Mouse (Mus musculus) hindbrain, postnatal 0 days (tissue): ENCODE measurements around the gene Thrb. TPM values are rescaled to one million over a fixed set of nuclear protein-coding genes. Genes with fewer than 3 reads are reported as not detected.
A peak's percentile ranks its signal among the peaks of the same experiment; 100 is the strongest.

Experiments used
- ATAC-seq: fragments of 200-750 bp; cut with Nextera tagmentation; 2 replicates; pipeline ENCODE4 v1.8.0; 2017; ENCODE audit warnings: mild to moderate bottlenecking, moderate TSS enrichment, moderate library complexity
- DNase-seq: peaks from one replicate; pipeline ENCODE4 v3.0.0-alpha.2; 2015; ENCODE audit warnings: low spot score
- H3K27ac ChIP-seq: fragments of 300-500 bp; sonication (generic); 2 replicates; pipeline ENCODE4 v1.5.1; 2014; ENCODE audit warnings: mild to moderate bottlenecking
- H3K27me3 ChIP-seq: fragments of 300-500 bp; sonication (generic); 2 replicates; pipeline ENCODE4 v1.6.1; 2014; ENCODE audit warnings: low read length, mixed read lengths; ENCODE audit not compliant: insufficient read depth
- H3K36me3 ChIP-seq: fragments of 300-500 bp; sonication (generic); 2 replicates; pipeline ENCODE4 v1.6.1; 2014; ENCODE audit warnings: low read length, mixed read lengths; ENCODE audit not compliant: insufficient read depth
- H3K4me1 ChIP-seq: fragments of 300-500 bp; sonication (generic); 2 replicates; pipeline ENCODE4 v1.6.1; 2014; ENCODE audit warnings: antibody characterized with exemption, low read length, mixed read lengths; ENCODE audit not compliant: insufficient read depth
- H3K4me2 ChIP-seq: fragments of 300-500 bp; sonication (generic); 2 replicates; pipeline ENCODE4 v1.6.1; 2014; ENCODE audit warnings: low read depth, mild to moderate bottlenecking, low read length, moderate library complexity, mixed read lengths
- H3K4me3 ChIP-seq: fragments of 300-500 bp; sonication (generic); 2 replicates; pipeline ENCODE4 v1.5.1; 2014; ENCODE audit warnings: low read length
- H3K9ac ChIP-seq: fragments of 300-500 bp; sonication (generic); replicated peaks from 2 replicates; pipeline ENCODE4 v1.6.1; 2014; ENCODE audit warnings: mild to moderate bottlenecking, low read length, moderate library complexity, mixed read lengths
- H3K9me3 ChIP-seq: fragments of 300-500 bp; sonication (generic); 2 replicates; pipeline ENCODE4 v1.6.1; 2016; ENCODE audit warnings: low read length, mixed read lengths
- CTCF ChIP-seq: IDR thresholded peaks from 2 replicates; pipeline ENCODE4 v1.5.1; 2016; ENCODE audit warnings: antibody characterized with exemption, control low read depth, low read depth
- WGBS: fragments of 180-500 bp; shearing (Covaris S2); extraction: QIAGEN DNeasy Blood & Tissue Kit; methylation state at CpG from one replicate; pipeline ENCODE4 v1.1.7; 2014; 5-methylcytosine and 5-hydroxymethylcytosine counted together
- polyA plus RNA-seq: library from polyadenylated mRNA; unstranded; fragments of >200 nt; fragmentation: Nextera tagmentation; extraction: Ambion mirVana; gene quantifications from 2 replicates; pipeline ENCODE4 v1.2.1, GENCODE M21; 2015
- total RNA-seq: library from RNA; depleted of rRNA; stranded (reverse); fragments of >200 nt; gene quantifications from 2 replicates; pipeline ENCODE4 v1.2.3, GENCODE M21; 2014

Gene Thrb
- total and polyA plus RNA-seq, 2 experiments from 2014 or later = 2.8 to 5.3 TPM

DNA sequence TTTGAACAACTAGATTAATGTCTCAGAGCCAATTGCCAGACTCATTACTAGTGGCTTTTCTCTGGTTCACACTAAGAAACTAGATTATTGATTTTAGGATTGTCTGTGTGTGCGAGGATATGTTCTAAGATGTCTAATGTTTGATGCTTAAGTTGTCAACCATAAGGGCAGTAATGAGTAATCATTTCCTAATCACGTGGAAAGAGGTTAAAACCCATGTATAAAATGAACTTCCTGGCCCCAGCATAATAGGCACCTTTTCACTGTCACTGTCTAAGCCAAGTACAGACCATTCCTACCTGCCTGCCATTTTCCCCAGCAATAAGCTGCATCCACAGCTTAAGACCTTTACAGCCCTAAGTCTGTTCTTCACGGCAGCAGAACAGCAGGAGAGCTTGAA is 321.2 kb downstream of the Thrb start:
- Histone ChIP-seq H3K4me1 (no peaks in the 10 kb centered on the region), H3K4me2 (no peak overlapping the region), H3K9me3 (no peaks in the 10 kb centered on the region), H3K36me3 (no peaks in the 10 kb centered on the region), H3K27me3 (no peaks in the 10 kb centered on the region), H3K9ac (no peak overlapping the region), H3K27ac (no peak overlapping the region), H3K4me3 (no peak overlapping the region)
- ATAC-seq (no peak), DNase-seq (no peak)
- no peak for TF ChIP-seq CTCF
- 79% methylated on average over 3 of the region's 3 CpGs for WGBS

DNA sequence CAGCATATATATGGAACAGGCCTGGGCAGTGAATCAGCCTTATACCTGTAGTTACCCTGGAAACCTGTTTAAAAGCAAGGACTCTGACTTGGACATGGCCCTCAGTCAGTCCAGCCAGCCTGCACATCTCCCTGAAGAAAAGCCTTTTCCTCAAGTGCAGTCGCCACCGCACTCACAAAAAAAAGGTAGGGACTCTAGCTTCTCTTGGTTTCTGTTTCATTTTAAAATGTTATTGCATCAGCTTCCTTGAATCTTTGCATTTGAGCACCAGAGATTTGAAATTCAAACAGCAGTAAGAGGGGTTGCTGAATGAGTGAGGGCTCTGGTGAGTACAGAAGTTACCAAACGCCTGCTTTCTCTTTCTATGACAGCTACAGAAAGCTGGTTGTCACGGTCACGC is 322.0 kb downstream of the Thrb start:
- ATAC-seq (0 out of 2 replicates have a peak, but pooled peaks have one; percentile 29), DNase-seq (no peak)
- Histone ChIP-seq H3K27me3 (no peaks in the 10 kb centered on the region), H3K4me2 (no peak overlapping the region), H3K4me1 (no peaks in the 10 kb centered on the region), H3K36me3 (no peaks in the 10 kb centered on the region), H3K4me3 (no peak overlapping the region), H3K9me3 (no peaks in the 10 kb centered on the region), H3K27ac (no peak overlapping the region), H3K9ac (no peak overlapping the region)
- TF ChIP-seq CTCF = no peak
- WGBS = 85% methylated on average over 5 of the region's 5 CpGs

DNA sequence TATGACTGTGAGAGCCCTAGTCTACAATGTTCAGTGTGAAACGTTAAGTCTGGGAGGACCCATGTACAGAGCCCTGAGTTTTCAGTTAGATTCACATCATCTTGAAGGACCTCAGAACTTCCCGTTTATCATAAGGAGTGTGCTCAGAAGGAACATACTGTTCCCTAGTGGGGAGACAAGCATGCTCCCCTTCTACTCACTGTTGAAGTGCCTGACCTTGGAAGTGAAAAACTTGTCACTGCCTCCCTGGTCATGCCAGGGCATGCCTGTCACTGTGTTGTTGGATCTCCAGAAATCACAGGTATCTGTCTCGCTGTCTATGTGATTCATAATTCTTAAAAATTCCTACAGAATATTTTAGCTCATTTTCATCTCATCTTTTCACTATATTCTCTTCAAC is 323.3 kb downstream of the Thrb start:
- Histone ChIP-seq H3K9me3 (no peaks in the 10 kb centered on the region), H3K36me3 (no peaks in the 10 kb centered on the region), H3K4me1 (no peaks in the 10 kb centered on the region), H3K9ac (no peak overlapping the region), H3K27ac (no peak overlapping the region), H3K27me3 (no peaks in the 10 kb centered on the region), H3K4me3 (no peak overlapping the region), H3K4me2 (no peak overlapping the region)
- WGBS = 82% methylated on average over 3 of the region's 3 CpGs
- DNase-seq (no peak), ATAC-seq (no peak)
- TF ChIP-seq CTCF = no peak

DNA sequence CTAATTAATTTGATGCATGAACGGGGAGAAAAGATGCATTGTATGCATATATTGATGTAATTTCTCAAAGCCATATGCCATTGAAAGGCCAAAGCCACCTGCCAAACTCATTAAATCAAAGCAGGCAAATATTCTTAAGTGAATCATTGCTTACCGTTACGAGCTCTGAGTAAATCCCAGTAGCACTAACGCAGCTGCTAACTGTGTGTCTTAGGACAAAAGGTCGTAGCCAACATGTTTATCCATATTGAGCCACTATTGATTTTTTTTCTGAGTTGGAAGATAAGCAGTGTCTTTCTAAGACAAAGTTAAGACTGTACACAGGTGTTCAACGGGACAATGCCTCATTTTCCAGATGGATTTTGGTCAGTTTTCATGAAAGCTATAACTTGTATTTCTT is 323.8 kb downstream of the Thrb start:
- DNase-seq (no peak), ATAC-seq (no peak)
- Histone ChIP-seq H3K4me2 (no peak overlapping the region), H3K36me3 (no peaks in the 10 kb centered on the region), H3K27ac (no peak overlapping the region), H3K9me3 (no peaks in the 10 kb centered on the region), H3K4me3 (no peak overlapping the region), H3K9ac (no peak overlapping the region), H3K27me3 (no peaks in the 10 kb centered on the region), H3K4me1 (no peaks in the 10 kb centered on the region)
- WGBS = 59% methylated on average over 6 of the region's 6 CpGs
- no peak for TF ChIP-seq CTCF

DNA sequence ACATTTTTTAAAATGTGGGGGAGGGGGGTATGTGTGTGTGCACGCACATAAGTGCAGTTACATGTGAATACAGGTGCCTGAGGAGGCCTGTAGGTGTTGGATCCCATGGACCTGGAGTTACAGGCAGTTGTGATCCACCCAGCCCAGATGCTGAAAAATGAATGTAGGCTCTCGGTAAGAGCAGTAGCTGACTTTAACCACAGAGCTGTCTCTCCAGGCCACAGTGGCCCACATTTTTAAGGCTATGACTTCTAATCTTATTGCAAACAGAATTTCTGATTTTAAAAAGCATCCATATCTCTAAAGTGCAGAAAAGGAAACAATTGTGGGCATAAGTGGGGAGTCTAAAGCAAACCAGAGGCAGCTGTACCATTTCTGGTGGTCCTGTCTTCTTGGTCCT is 328.5 kb downstream of the Thrb start:
- Histone ChIP-seq H3K9me3 (no peaks in the 10 kb centered on the region), H3K4me3 (no peak overlapping the region), H3K9ac (no peak overlapping the region), H3K36me3 (no peaks in the 10 kb centered on the region), H3K27ac (no peak overlapping the region), H3K27me3 (no peaks in the 10 kb centered on the region), H3K4me1 (no peaks in the 10 kb centered on the region), H3K4me2 (no peak overlapping the region)
- WGBS = 91% methylated on average over 2 of the region's 2 CpGs
- no peak for DNase-seq
- ATAC-seq = no peak
- TF ChIP-seq CTCF = no peak

DNA sequence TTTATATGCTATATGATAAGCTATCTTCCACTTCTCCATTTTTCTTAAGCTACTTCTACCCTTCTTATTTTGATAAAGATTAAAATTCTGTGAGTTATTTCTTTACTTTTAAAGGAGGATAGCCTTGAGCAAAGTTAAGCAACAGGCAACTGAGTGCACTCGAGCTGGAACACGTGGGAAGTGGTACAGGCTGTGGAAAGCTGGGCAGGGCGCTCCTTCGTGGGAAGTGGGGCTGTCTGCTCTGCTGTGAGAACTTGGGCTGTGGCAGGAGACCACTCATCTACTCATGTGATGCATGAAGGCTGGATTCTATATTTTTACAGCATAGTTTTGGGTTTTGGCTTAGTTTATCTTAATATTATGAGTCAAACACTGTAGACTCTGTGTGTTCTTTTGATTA is 329.1 kb downstream of the Thrb start:
- no peak overlapping the region for H3K4me2 ChIP-seq
- DNase-seq (no peak), ATAC-seq (no peak)
- H3K9me3 ChIP-seq = no peaks in the 10 kb centered on the region
- no peak for TF ChIP-seq CTCF
- 82% methylated on average over 4 of the region's 4 CpGs for WGBS
- H3K4me1 ChIP-seq = no peaks in the 10 kb centered on the region
- no peak overlapping the region for H3K4me3 ChIP-seq
- H3K9ac ChIP-seq = no peak overlapping the region
- no peak overlapping the region for H3K27ac ChIP-seq
- H3K36me3 ChIP-seq = no peaks in the 10 kb centered on the region
- no peaks in the 10 kb centered on the region for H3K27me3 ChIP-seq

DNA sequence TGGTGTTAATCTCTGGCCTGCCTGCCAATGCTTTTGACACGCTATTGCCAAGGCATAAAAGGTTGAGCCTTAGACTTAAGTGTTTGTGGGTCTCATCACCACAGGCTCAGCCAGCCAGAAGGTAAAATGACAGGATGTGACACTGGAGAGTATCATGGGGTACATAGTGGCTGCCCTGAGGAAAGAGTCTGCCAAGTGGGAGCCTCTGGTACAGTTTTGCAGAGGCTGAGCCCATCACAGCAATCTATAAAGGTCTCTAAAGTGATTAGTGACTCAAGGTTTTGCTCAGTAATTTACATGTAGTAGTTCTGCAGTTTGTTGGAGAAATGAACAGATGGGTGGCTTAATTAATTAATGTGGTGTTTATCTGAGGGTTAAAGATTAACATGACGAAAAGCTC is 330.1 kb downstream of the Thrb start:
- H3K4me1 ChIP-seq = no peaks in the 10 kb centered on the region
- WGBS = 73% methylated on average over 2 of the region's 2 CpGs
- ATAC-seq (no peak), DNase-seq (no peak)
- H3K36me3 ChIP-seq = no peaks in the 10 kb centered on the region
- H3K4me3 ChIP-seq = no peak overlapping the region
- no peaks in the 10 kb centered on the region for H3K27me3 ChIP-seq
- H3K9ac ChIP-seq = no peak overlapping the region
- no peaks in the 10 kb centered on the region for H3K9me3 ChIP-seq
- no peak for TF ChIP-seq CTCF
- no peak overlapping the region for H3K4me2 ChIP-seq
- H3K27ac ChIP-seq = no peak overlapping the region

DNA sequence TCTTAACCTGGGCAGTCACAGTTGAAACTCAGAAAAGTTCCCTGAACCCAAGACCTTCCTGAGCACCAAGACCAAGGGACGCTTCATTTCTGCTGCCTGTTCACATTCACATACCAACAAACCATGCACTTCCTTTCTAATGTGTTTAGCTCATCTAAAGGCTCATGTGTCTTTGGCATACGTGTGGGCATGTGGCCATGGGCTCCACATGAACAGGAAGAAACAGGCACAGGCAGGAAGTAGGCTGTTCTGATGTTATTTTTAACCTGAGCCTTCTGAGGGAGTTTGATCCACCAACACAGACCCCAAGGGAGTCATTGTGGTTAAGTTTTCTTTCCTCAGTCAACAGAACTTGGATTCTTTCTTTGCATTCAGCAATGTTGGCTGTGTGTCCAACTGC is 341.8 kb downstream of the Thrb start:
- Histone ChIP-seq H3K4me2 (no peak overlapping the region), H3K4me3 (no peak overlapping the region), H3K9me3 (no peaks in the 10 kb centered on the region), H3K9ac (no peak overlapping the region), H3K27ac (no peak overlapping the region), H3K4me1 (no peaks in the 10 kb centered on the region), H3K36me3 (no peaks in the 10 kb centered on the region), H3K27me3 (no peaks in the 10 kb centered on the region)
- ATAC-seq = 0 out of 2 replicates have a peak, but pooled peaks have one; percentile 32
- TF ChIP-seq CTCF = no peak
- DNase-seq = no peak
- WGBS = 75% methylated on average over 2 of the region's 2 CpGs
